8 mouse cellular contexts compared by ENCODE assay signal in genomic region chr12:17689931-17690563, GRCm38 (mm10). TPM values are rescaled to one million over a fixed set of nuclear protein-coding genes. Genes with fewer than 3 reads are reported as not detected.
DNase-seq lines count a peak whose midpoint lies in the region; ATAC-seq and TF ChIP-seq lines count a peak whose summit lies in the region.

No protein-coding gene starts in this region.

- H3K4me2 ChIP-seq in heart, embryonic 15.5 days = peak overlapping the region; percentile 98

- DNase-seq in heart, adult 9 months (ENCODE audit: low spot score in 2 of 2) = no peak
- DNase-seq in liver = peak; percentile 83
- no peak for DNase-seq in layer of hippocampus, adult 9-10 months (ENCODE audit: low spot score)
- DNase-seq in kidney, postnatal 10 days = no peak

- 0 out of 2 replicates have a peak, but pooled peaks cover 7% of the 10 kb centered on the region for H3K27me3 ChIP-seq in heart, embryonic 15.5 days
- H3K27me3 ChIP-seq in ES-Bruce4 (ENCODE audit: control insufficient read depth, insufficient read depth, low read length, poor library complexity, severe bottlenecking) = 0 out of 2 replicates have a peak, but pooled peaks cover 1% of the 10 kb centered on the region

- H3K27ac ChIP-seq in heart, embryonic 15.5 days = peak overlapping the region; percentile 70
- no peak overlapping the region for H3K27ac ChIP-seq in ES-Bruce4 (ENCODE audit: insufficient read depth, low read length)
- H3K27ac ChIP-seq in olfactory bulb, adult 2 months (ENCODE audit: insufficient read depth, low read depth, low read length) = no peak overlapping the region

- peaks cover 18% of the 10 kb centered on the region for H3K4me1 ChIP-seq in heart, embryonic 15.5 days (replicated peaks)
- peaks cover 3% of the 10 kb centered on the region for H3K4me1 ChIP-seq in ES-Bruce4 (ENCODE audit: control insufficient read depth, insufficient read depth, low read length)
- H3K4me1 ChIP-seq in olfactory bulb, adult 2 months (ENCODE audit: control insufficient read depth, insufficient read depth, low read length) = peaks cover 25% of the 10 kb centered on the region

- no peaks in the 10 kb centered on the region for H3K9me3 ChIP-seq in heart, embryonic 15.5 days (replicated peaks)
- H3K9me3 ChIP-seq in ES-Bruce4 (replicated peaks; ENCODE audit: control insufficient read depth, insufficient read depth, low read length, poor library complexity, severe bottlenecking) = no peaks in the 10 kb centered on the region

- WGBS in heart, embryonic 15.5 days = 14% methylated on average over 20 of the region's 20 CpGs
- WGBS in olfactory bulb, adult 2 months = 18% methylated on average over 20 of the region's 20 CpGs

- peak overlapping the region; percentile 72; the same call in 1 of the 2 replicates for H3K9ac ChIP-seq in heart, embryonic 15.5 days
- H3K9ac ChIP-seq in ES-Bruce4 (ENCODE audit: low read depth, poor library complexity, severe bottlenecking) = peak overlapping the region; percentile 64

- TF ChIP-seq CTCF in ES-Bruce4 (IDR thresholded peaks at IDR 0.05; ENCODE audit: low read depth, low read length) = no peak
- no peak for TF ChIP-seq CTCF in olfactory bulb, adult 2 months (IDR thresholded peaks at IDR 0.05; ENCODE audit: insufficient read depth, low read depth, low read length)

- peak; percentile 76 for ATAC-seq in heart, embryonic 15.5 days (replicated peaks; ENCODE audit: insufficient number of reproducible peaks, insufficient read depth, low FRiP score, low read depth)
- peak; percentile 45; the same call in 1 of the 2 replicates for ATAC-seq in erythroid progenitor cell, adult 5-6 weeks (replicated peaks; ENCODE audit: low FRiP score, poor library complexity, severe bottlenecking)

- peak overlapping the region; percentile 89 for H3K4me3 ChIP-seq in heart, embryonic 15.5 days
- peak overlapping the region; percentile 75 for H3K4me3 ChIP-seq in ES-Bruce4 (ENCODE audit: low read depth, low read length)
- peak overlapping the region; percentile 55 for H3K4me3 ChIP-seq in olfactory bulb, adult 2 months (ENCODE audit: insufficient read depth, low read depth, low read length)

- TF ChIP-seq POLR2A in ES-Bruce4 (IDR thresholded peaks at IDR 0.05; ENCODE audit: insufficient read depth, low read length) = no peak
- no peak for TF ChIP-seq POLR2A in olfactory bulb, adult 2 months (IDR thresholded peaks at IDR 0.05; ENCODE audit: insufficient read depth, low read depth, low read length)

- TF ChIP-seq EP300 in ES-Bruce4 (IDR thresholded peaks at IDR 0.05; ENCODE audit: insufficient read depth, low read depth, low read length) = no peak

- H3K36me3 ChIP-seq in heart, embryonic 15.5 days = no peaks in the 10 kb centered on the region
- H3K36me3 ChIP-seq in ES-Bruce4 (ENCODE audit: control insufficient read depth, insufficient read depth, low read length, poor library complexity, severe bottlenecking) = no peaks in the 10 kb centered on the region

RNA-seq across cellular contexts. Expression of gene Hpcal1, which starts 0.6 kb away (rescaled TPM):
- polyA plus RNA-seq in heart, embryonic 15.5 days (2015; fragmentation: Nextera tagmentation; extraction: Ambion mirVana) = 20.7 and 29.3 TPM in 2 replicates
- polyA plus RNA-seq in ES-Bruce4 (2011; ENCODE audit: insufficient read depth, insufficient read length, low read depth, missing spikeins) = 65.1 and 65.5 TPM in 2 replicates
- 18.7 and 27.2 TPM in 2 replicates for total RNA-seq in erythroid progenitor cell, adult 5-6 weeks (2015; ENCODE audit: low replicate concordance)
- total RNA-seq in erythroid progenitor cell, adult 5-6 weeks (2017; ENCODE audit: low replicate concordance) = 3.6 and 5.9 TPM in 2 replicates
- polyA plus RNA-seq in olfactory bulb, adult 2 months (2012; ENCODE audit: insufficient read depth, insufficient read length, low replicate concordance, missing spikeins) = not detected in 2 replicates

Comparison
In these comparisons a context has a peak if more than half of its experiments do, and no peak if none do; other contexts are left out.
1. RNA of gene Hpcal1, which starts 0.6 kb away (polyA plus RNA-seq): 65.1 to 65.5 TPM in ES-Bruce4 and 20.7 to 29.3 TPM in heart, embryonic 15.5 days; not detected in olfactory bulb, adult 2 months; every median in the first group is over 10 times any median in the second.
2. Peak in every context shown above with its lines, with median percentiles within 50 percentile points of each other: H3K4me3 ChIP-seq.